Mouse (Mus musculus) MEL (cell line): Measurements from ENCODE around the gene Ccdc96.

Experiments used
- CHD1 ChIP-seq: IDR thresholded peaks from 2 replicates; pipeline ENCODE4 v1.6.1; 2012; ENCODE audit warnings: low read depth, mild to moderate bottlenecking, inconsistent platforms, low read length, improper control_type of control experiment
- CHD2 ChIP-seq: IDR thresholded peaks from 2 replicates; pipeline ENCODE4 v1.6.1; 2011; ENCODE audit warnings: low read length, improper control_type of control experiment
- CTCF ChIP-seq, 3 experiments: IDR thresholded peaks in 2 of 3; conservative IDR thresholded peaks in 1 of 3; 2 replicates each; pipeline ENCODE4 v1.5.1; 2011 to 2012; ENCODE audit warnings: low read length in 3 of 3, low read depth in 2 of 3, mild to moderate bottlenecking in 2 of 3, improper control_type of control experiment in 1 of 3, inconsistent platforms in 1 of 3, mixed read lengths in 1 of 3, moderate library complexity in 1 of 3; ENCODE audit not compliant: control insufficient read depth in 1 of 3, insufficient read depth in 1 of 3, poor library complexity in 1 of 3, severe bottlenecking in 1 of 3
- EP300 ChIP-seq, 2 experiments: IDR thresholded peaks; 2 replicates each; pipeline ENCODE4 v1.6.1; 2011; ENCODE audit warnings: improper control_type of control experiment in 2 of 2, low read length in 2 of 2, low read depth in 1 of 2, mild to moderate bottlenecking in 1 of 2
- HCFC1 ChIP-seq: IDR thresholded peaks from 2 replicates; pipeline ENCODE4 v1.6.1; 2012; ENCODE audit warnings: low read depth, mild to moderate bottlenecking, inconsistent platforms, low read length, improper control_type of control experiment, moderate library complexity
- KAT2A ChIP-seq: conservative IDR thresholded peaks from 2 replicates; pipeline ENCODE4 v1.6.1; 2012; ENCODE audit warnings: low read depth, low read length, improper control_type of control experiment, inconsistent platforms
- MYB ChIP-seq: IDR thresholded peaks from 2 replicates; pipeline ENCODE4 v1.6.1; 2011; ENCODE audit warnings: mild to moderate bottlenecking, low read depth, low read length, improper control_type of control experiment
- POLR2A ChIP-seq, 2 experiments: IDR thresholded peaks; 2 replicates each; pipeline ENCODE4 v1.6.1; 2011 to 2012; ENCODE audit warnings: low read length in 2 of 2, mild to moderate bottlenecking in 2 of 2, control low read depth in 1 of 2, improper control_type of control experiment in 1 of 2, low read depth in 1 of 2, moderate library complexity in 1 of 2; ENCODE audit not compliant: control insufficient read depth in 1 of 2, insufficient read depth in 1 of 2, poor library complexity in 1 of 2
- SIN3A ChIP-seq: IDR thresholded peaks from 2 replicates; pipeline ENCODE4 v1.6.1; 2012; ENCODE audit warnings: low read length, improper control_type of control experiment, inconsistent platforms
- SMC3 ChIP-seq: IDR thresholded peaks from 2 replicates; pipeline ENCODE4 v1.6.1; 2011; ENCODE audit warnings: low read depth, low read length, improper control_type of control experiment

DNA sequence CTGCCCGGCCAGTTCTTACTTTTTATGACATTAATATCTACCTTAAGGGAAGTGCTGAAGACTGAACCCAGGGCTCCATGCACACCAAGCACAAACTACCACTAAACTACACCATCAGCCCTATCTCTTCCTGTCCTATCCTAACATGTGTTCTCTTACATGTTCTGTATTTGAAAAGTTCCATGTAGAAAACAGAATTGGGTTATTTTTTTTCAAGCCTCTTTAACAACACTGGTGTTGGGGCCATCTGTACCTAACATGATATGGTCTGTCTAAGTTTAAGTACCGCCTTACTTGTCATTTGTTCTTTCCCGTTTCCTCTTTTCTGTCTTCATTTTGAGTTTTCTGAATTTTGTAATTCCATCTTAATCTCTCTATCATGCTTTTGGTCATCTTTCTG lies 52.0 kb downstream of the Ccdc96 start:
- peak; percentile 16; the same call in 1 of the 2 replicates for TF ChIP-seq SIN3A
- TF ChIP-seq HCFC1 = no peak
- TF ChIP-seq CTCF (IDR thresholded peaks at IDR 0.05 in 2 of 3, conservative IDR thresholded peaks at IDR 0.05 in 1 of 3; ENCODE audit: control insufficient read depth in 1 of 3, insufficient read depth in 1 of 3, low read depth in 2 of 3, low read length in 3 of 3, poor library complexity in 1 of 3, severe bottlenecking in 1 of 3) = no peak
- peak; percentile 55 to 67 for TF ChIP-seq EP300 (IDR thresholded peaks at IDR 0.05; ENCODE audit: low read depth in 1 of 2, low read length in 2 of 2)
- TF ChIP-seq POLR2A (IDR thresholded peaks at IDR 0.05; ENCODE audit: control insufficient read depth in 1 of 2, insufficient read depth in 1 of 2, low read depth in 1 of 2, low read length in 2 of 2, poor library complexity in 1 of 2) = no peak
- TF ChIP-seq MYB = no peak
- no peak for TF ChIP-seq CHD1
- no peak for TF ChIP-seq KAT2A
- TF ChIP-seq CHD2 = no peak
- no peak for TF ChIP-seq SMC3
